Mouse (Mus musculus): ENCODE measurements at regions not wholly inside any gene's neighbourhood (a gene's known extent, or its start where the extent isn't known, plus 50 kb on each side); places are given as distances from the start of the nearest gene placed in this dataset.
"Not testable (repeated sequence)": the region's sequence is repeated elsewhere in the genome, so short reads cannot be mapped to it uniquely, and the experiment has no call there.

DNA sequence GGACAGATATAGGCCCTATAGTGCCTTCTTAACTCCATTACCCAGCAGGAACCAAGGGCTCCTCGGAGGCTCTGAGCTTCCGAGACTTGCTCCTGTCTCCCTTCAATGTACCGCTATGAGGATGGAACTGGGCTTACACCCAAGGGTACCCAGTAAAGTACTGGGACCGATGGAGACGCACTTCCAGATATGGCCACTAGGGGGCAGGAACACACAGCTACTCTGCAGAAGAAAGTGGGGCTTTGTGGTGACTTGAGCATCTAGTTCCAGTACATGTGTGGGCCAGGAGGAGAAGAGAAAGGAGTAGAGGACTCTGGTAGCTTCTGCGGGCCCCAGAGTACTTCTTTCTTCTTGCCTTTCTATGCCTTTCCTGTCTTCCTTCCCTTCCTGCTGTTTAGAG is 108.1 kb upstream of the Ywhaq start:
- H3K9me3 ChIP-seq (replicated peaks; ENCODE audit: insufficient read depth, low read length); H3K4me1 ChIP-seq (ENCODE audit: control insufficient read depth in 1 of 2, insufficient read depth in 2 of 2, low read length in 2 of 2); H3K36me3 ChIP-seq (ENCODE audit: control insufficient read depth in 1 of 2, insufficient read depth in 2 of 2, low read length in 2 of 2); H3K27me3 ChIP-seq (ENCODE audit: control insufficient read depth in 1 of 2, insufficient read depth in 2 of 2, low read length in 2 of 2); H3K9ac ChIP-seq (ENCODE audit: control insufficient read depth, low read depth, low read length, poor library complexity, severe bottlenecking); DNase-seq (ENCODE audit: low read depth, low spot score); H3K4me3 ChIP-seq (ENCODE audit: control insufficient read depth in 1 of 2, insufficient read depth in 1 of 2, low read depth in 2 of 2, low read length in 2 of 2); H3K79me2 ChIP-seq (ENCODE audit: control insufficient read depth, insufficient read depth, low read length, poor library complexity); H3K27ac ChIP-seq (ENCODE audit: control insufficient read depth, low read depth, low read length): not testable (repeated sequence)
- peak in 2 of 3 experiments; percentile 32 to 55; a peak in 4 of 6 replicates for TF ChIP-seq CTCF (IDR thresholded peaks at IDR 0.05 in 2 of 3, conservative IDR thresholded peaks at IDR 0.05 in 1 of 3; ENCODE audit: control insufficient read depth in 1 of 3, insufficient read depth in 1 of 3, low read depth in 2 of 3, low read length in 3 of 3, poor library complexity in 1 of 3, severe bottlenecking in 1 of 3)
- TF ChIP-seq SMC3 (IDR thresholded peaks at IDR 0.05; ENCODE audit: low read depth, low read length): peak; percentile 25; the same call in 1 of the 2 replicates
- TF ChIP-seq RAD21 (IDR thresholded peaks at IDR 0.05; ENCODE audit: low read depth, low read length): peak; percentile 14

GRCm38 (mm10) chr12:21522621-21523020 is 105.2 kb upstream of the Ywhaq start:
- H3K79me2 ChIP-seq (ENCODE audit: control insufficient read depth, insufficient read depth, low read length, poor library complexity): no peaks in the 10 kb centered on the region
- DNase-seq (ENCODE audit: low read depth, low spot score): no peak
- H3K4me1 ChIP-seq (ENCODE audit: control insufficient read depth in 1 of 2, insufficient read depth in 2 of 2, low read length in 2 of 2): no peaks in the 10 kb centered on the region
- no peak overlapping the region for H3K27ac ChIP-seq (ENCODE audit: control insufficient read depth, low read depth, low read length)
- H3K27me3 ChIP-seq (ENCODE audit: control insufficient read depth in 1 of 2, insufficient read depth in 2 of 2, low read length in 2 of 2): no peaks in the 10 kb centered on the region
- H3K9me3 ChIP-seq (replicated peaks; ENCODE audit: insufficient read depth, low read length): no peaks in the 10 kb centered on the region
- no peak overlapping the region for H3K4me3 ChIP-seq (ENCODE audit: control insufficient read depth in 1 of 2, insufficient read depth in 1 of 2, low read depth in 2 of 2, low read length in 2 of 2)
- no peak overlapping the region for H3K9ac ChIP-seq (ENCODE audit: control insufficient read depth, low read depth, low read length, poor library complexity, severe bottlenecking)
- H3K36me3 ChIP-seq (ENCODE audit: control insufficient read depth in 1 of 2, insufficient read depth in 2 of 2, low read length in 2 of 2): no peaks in the 10 kb centered on the region
- no peak for TF ChIP-seq RCOR1 (IDR thresholded peaks at IDR 0.05; ENCODE audit: low read depth, low read length)

- Histone ChIP-seq H3K4me3 (ENCODE audit: control insufficient read depth in 1 of 2, insufficient read depth in 1 of 2, low read depth in 2 of 2, low read length in 2 of 2) (no peak overlapping the region), H3K27ac (ENCODE audit: control insufficient read depth, low read depth, low read length) (no peak overlapping the region), H3K9me3 (replicated peaks; ENCODE audit: insufficient read depth, low read length) (no peaks in the 10 kb centered on the region), H3K79me2 (ENCODE audit: control insufficient read depth, insufficient read depth, low read length, poor library complexity) (no peaks in the 10 kb centered on the region), H3K4me1 (ENCODE audit: control insufficient read depth in 1 of 2, insufficient read depth in 2 of 2, low read length in 2 of 2) (no peaks in the 10 kb centered on the region), H3K9ac (ENCODE audit: control insufficient read depth, low read depth, low read length, poor library complexity, severe bottlenecking) (no peak overlapping the region), H3K36me3 (ENCODE audit: control insufficient read depth in 1 of 2, insufficient read depth in 2 of 2, low read length in 2 of 2) (no peaks in the 10 kb centered on the region), H3K27me3 (ENCODE audit: control insufficient read depth in 1 of 2, insufficient read depth in 2 of 2, low read length in 2 of 2) (no peaks in the 10 kb centered on the region)
- DNase-seq (ENCODE audit: low read depth, low spot score): no peak
- TF ChIP-seq SIN3A (IDR thresholded peaks at IDR 0.05; ENCODE audit: low read length): no peak
- TF ChIP-seq USF2 (IDR thresholded peaks at IDR 0.05; ENCODE audit: borderline replicate concordance in 1 of 2, insufficient read depth in 1 of 2, low read depth in 1 of 2, low read length in 2 of 2): no peak
- TF ChIP-seq MAFK (IDR thresholded peaks at IDR 0.05; ENCODE audit: borderline replicate concordance, low read depth, low read length): no peak
- no peak for TF ChIP-seq MAX (IDR thresholded peaks at IDR 0.05; ENCODE audit: low read length)
- TF ChIP-seq ETS1 (IDR thresholded peaks at IDR 0.05; ENCODE audit: low read depth, low read length): no peak
- no peak for TF ChIP-seq NELFE (IDR thresholded peaks at IDR 0.05; ENCODE audit: low read depth, low read length)
Observed at GRCm38 (mm10) chr12:21519058-21519457, 101.6 kb upstream of the Ywhaq start.

DNA sequence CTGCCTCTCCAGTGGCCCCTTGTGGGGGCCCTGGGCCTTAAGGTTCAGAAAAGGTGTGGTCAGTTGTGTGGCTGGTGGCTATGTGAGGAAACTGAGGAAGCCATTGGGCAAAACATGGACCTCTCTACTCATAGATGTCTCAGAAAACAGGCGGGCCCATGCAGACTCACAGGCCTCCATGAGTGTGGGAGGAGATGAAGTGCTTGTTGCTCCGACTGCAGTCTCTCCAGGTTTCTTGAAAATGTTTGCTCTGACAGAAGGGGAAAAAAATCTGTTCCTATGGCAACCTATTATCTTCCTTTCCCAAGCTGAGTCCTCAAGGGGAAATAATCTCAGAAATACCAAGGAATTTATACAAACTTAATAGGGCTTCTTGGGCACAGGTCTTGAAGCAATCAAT is 95.3 kb upstream of the Ywhaq start:
- Histone ChIP-seq H3K27ac (ENCODE audit: control insufficient read depth, low read depth, low read length) (no peak overlapping the region), H3K27me3 (ENCODE audit: control insufficient read depth in 1 of 2, insufficient read depth in 2 of 2, low read length in 2 of 2) (no peaks in the 10 kb centered on the region), H3K79me2 (ENCODE audit: control insufficient read depth, insufficient read depth, low read length, poor library complexity) (no peaks in the 10 kb centered on the region), H3K9me3 (replicated peaks; ENCODE audit: insufficient read depth, low read length) (no peaks in the 10 kb centered on the region), H3K9ac (ENCODE audit: control insufficient read depth, low read depth, low read length, poor library complexity, severe bottlenecking) (no peak overlapping the region), H3K36me3 (ENCODE audit: control insufficient read depth in 1 of 2, insufficient read depth in 2 of 2, low read length in 2 of 2) (no peaks in the 10 kb centered on the region), H3K4me3 (ENCODE audit: control insufficient read depth in 1 of 2, insufficient read depth in 1 of 2, low read depth in 2 of 2, low read length in 2 of 2) (no peak overlapping the region), H3K4me1 (ENCODE audit: control insufficient read depth in 1 of 2, insufficient read depth in 2 of 2, low read length in 2 of 2) (no peaks in the 10 kb centered on the region)
- DNase-seq (ENCODE audit: low read depth, low spot score): no peak
- TF ChIP-seq CHD1 (IDR thresholded peaks at IDR 0.05; ENCODE audit: low read depth, low read length) (no peak), RAD21 (IDR thresholded peaks at IDR 0.05; ENCODE audit: low read depth, low read length) (no peak), MAX (IDR thresholded peaks at IDR 0.05; ENCODE audit: low read length) (no peak), MAFK (IDR thresholded peaks at IDR 0.05; ENCODE audit: borderline replicate concordance, low read depth, low read length) (no peak), USF2 (IDR thresholded peaks at IDR 0.05; ENCODE audit: borderline replicate concordance in 1 of 2, insufficient read depth in 1 of 2, low read depth in 1 of 2, low read length in 2 of 2) (no peak), MAZ (IDR thresholded peaks at IDR 0.05; ENCODE audit: low read depth, low read length) (no peak), POLR2A (IDR thresholded peaks at IDR 0.05; ENCODE audit: control insufficient read depth in 1 of 2, insufficient read depth in 1 of 2, low read depth in 1 of 2, low read length in 2 of 2, poor library complexity in 1 of 2) (no peak), UBTF (IDR thresholded peaks at IDR 0.05; ENCODE audit: borderline replicate concordance, insufficient read depth, low read depth, low read length) (no peak), NELFE (IDR thresholded peaks at IDR 0.05; ENCODE audit: low read depth, low read length) (no peak), RCOR1 (IDR thresholded peaks at IDR 0.05; ENCODE audit: low read depth, low read length) (no peak), MYC (IDR thresholded peaks at IDR 0.05; ENCODE audit: low read depth, low read length) (no peak)
